ENCODE assay signal across 9 mouse cellular contexts in genomic region chr3:93519856-93520329, GRCm38 (mm10). TPM values are rescaled to one million over a fixed set of nuclear protein-coding genes. Genes with fewer than 3 reads are reported as not detected.
DNase-seq lines count a peak whose midpoint lies in the region; ATAC-seq and TF ChIP-seq lines count a peak whose summit lies in the region.
"Had no signal": no experiment of that assay in that cellular context is flagged by ENCODE, and none has a peak within 500 bp of the region (broad histone marks: within the 10 kb centered on the region; RNA-seq: fewer than 3 reads in every experiment).

No protein-coding gene starts in this region.

- H3K9ac ChIP-seq in heart, adult 2 months (ENCODE audit: low read depth, low read length) = no peak overlapping the region
- H3K9ac ChIP-seq in ES-Bruce4 (ENCODE audit: low read depth, poor library complexity, severe bottlenecking) = peak overlapping the region; percentile 75
- no peak overlapping the region; the same call in 1 of the 2 replicates for H3K9ac ChIP-seq in hindbrain, embryonic 12.5 days

- TF ChIP-seq POLR2A in heart, adult 2 months (IDR thresholded peaks at IDR 0.05; ENCODE audit: insufficient read depth, low read depth, low read length) = no peak
- no peak for TF ChIP-seq POLR2A in ES-Bruce4 (IDR thresholded peaks at IDR 0.05; ENCODE audit: insufficient read depth, low read length)

- peaks cover 7% of the 10 kb centered on the region for H3K4me1 ChIP-seq in heart, adult 2 months (ENCODE audit: control insufficient read depth, insufficient read depth, low read length)
- peaks cover 3% of the 10 kb centered on the region for H3K4me1 ChIP-seq in ES-Bruce4 (ENCODE audit: control insufficient read depth, insufficient read depth, low read length)
- H3K4me1 ChIP-seq in hindbrain, embryonic 12.5 days = peaks cover 9% of the 10 kb centered on the region

- peak overlapping the region; percentile 84 for H3K27ac ChIP-seq in heart, adult 2 months
- H3K27ac ChIP-seq in ES-Bruce4 (ENCODE audit: insufficient read depth, low read length) = peak overlapping the region; percentile 96
- H3K27ac ChIP-seq in hindbrain, embryonic 12.5 days = no peak overlapping the region

- H3K9me3 ChIP-seq in ES-Bruce4 (replicated peaks; ENCODE audit: control insufficient read depth, insufficient read depth, low read length, poor library complexity, severe bottlenecking) = no peaks in the 10 kb centered on the region
- H3K9me3 ChIP-seq in hindbrain, embryonic 12.5 days (replicated peaks) = no peaks in the 10 kb centered on the region

- no peaks in the 10 kb centered on the region for H3K27me3 ChIP-seq in heart, adult 2 months (ENCODE audit: control insufficient read depth, insufficient read depth, low read length)
- H3K27me3 ChIP-seq in ES-Bruce4 (ENCODE audit: control insufficient read depth, insufficient read depth, low read length, poor library complexity, severe bottlenecking) = no peaks in the 10 kb centered on the region; the same call in 1 of the 2 replicates
- no peaks in the 10 kb centered on the region for H3K27me3 ChIP-seq in hindbrain, embryonic 12.5 days

- H3K4me2 ChIP-seq in hindbrain, embryonic 12.5 days (replicated peaks) = peak overlapping the region; percentile 69

- no peak for TF ChIP-seq EP300 in heart, adult 2 months (IDR thresholded peaks at IDR 0.05; ENCODE audit: insufficient read depth, low read depth, low read length)
- TF ChIP-seq EP300 in ES-Bruce4 (IDR thresholded peaks at IDR 0.05; ENCODE audit: insufficient read depth, low read depth, low read length) = no peak

- intact Hi-C loops in heart, adult 2 months (cut with DNase I) = no loop called here

- 53% methylated on average over 5 of the region's 5 CpGs for WGBS in heart, adult 2 months
- 57% methylated on average over 5 of the region's 5 CpGs for WGBS in hindbrain, embryonic 12.5 days

- ATAC-seq in hindbrain, embryonic 12.5 days (ENCODE audit: low FRiP score) = peak; percentile 55
- peak; percentile 19; the same call in 1 of the 2 replicates for ATAC-seq in megakaryocyte-erythroid progenitor cell, adult 5-6 weeks (replicated peaks; ENCODE audit: low FRiP score, low TSS enrichment, poor library complexity, severe bottlenecking)

- H3K36me3 ChIP-seq in heart, adult 2 months (ENCODE audit: control insufficient read depth, insufficient read depth, low read length) = peaks cover 6% of the 10 kb centered on the region; the same call in 1 of the 2 replicates
- H3K36me3 ChIP-seq in ES-Bruce4 (ENCODE audit: control insufficient read depth, insufficient read depth, low read length, poor library complexity, severe bottlenecking) = peaks cover 5% of the 10 kb centered on the region; the same call in 1 of the 2 replicates
- H3K36me3 ChIP-seq in hindbrain, embryonic 12.5 days = no peaks in the 10 kb centered on the region

- no peak for DNase-seq in heart, adult 2 months
- DNase-seq in heart, postnatal 4 days = no peak
- DNase-seq in adrenal gland, postnatal 4 days (ENCODE audit: low spot score in 2 of 2) = no peak
- DNase-seq in layer of hippocampus, adult 11-12 months (ENCODE audit: low spot score) = no peak
- DNase-seq in adrenal gland, adult 18-20 months (ENCODE audit: low spot score in 2 of 2) = no peak

- H3K4me3 ChIP-seq in heart, adult 2 months = peak overlapping the region; percentile 72
- 0 out of 2 replicates have a peak overlapping the region, but pooled peaks have one; percentile 31 for H3K4me3 ChIP-seq in ES-Bruce4 (ENCODE audit: low read depth, low read length)
- peak overlapping the region; percentile 47 for H3K4me3 ChIP-seq in hindbrain, embryonic 12.5 days

- no peaks in the 10 kb centered on the region for H3K79me2 ChIP-seq in heart, adult 2 months (replicated peaks; ENCODE audit: control insufficient read depth, insufficient read depth, low read length)

- TF ChIP-seq CTCF in heart, adult 2 months (IDR thresholded peaks at IDR 0.05) = no peak
- no peak for TF ChIP-seq CTCF in ES-Bruce4 (IDR thresholded peaks at IDR 0.05; ENCODE audit: low read depth, low read length)

RNA-seq across cellular contexts. Expression of gene S100a11, which starts 0.4 kb away (rescaled TPM):
- total RNA-seq in heart, adult 2 months (2021) = 10 to 100 TPM; 72.5 to 73.7 TPM
- polyA plus RNA-seq in heart, adult 2 months (2012; rRNA removed) = 89.9 and 99.1 TPM in 2 replicates
- 100 to 1,000 TPM; 243 to 300 TPM for total RNA-seq in heart, postnatal 4 days (2021)
- polyA plus RNA-seq in ES-Bruce4 (2011; ENCODE audit: insufficient read depth, insufficient read length, low read depth, missing spikeins) = 661 and 677 TPM in 2 replicates
- 606 and 628 TPM in 2 replicates for polyA plus RNA-seq in hindbrain, embryonic 12.5 days (2016; fragmentation: Nextera tagmentation; extraction: Ambion mirVana)
- 147 and 173 TPM in 2 replicates for total RNA-seq in megakaryocyte-erythroid progenitor cell, adult 5-6 weeks (2014; fragmentation: Nextera tagmentation)
- total RNA-seq in megakaryocyte-erythroid progenitor cell, adult 5-6 weeks (2017) = 18.0 and 19.3 TPM in 2 replicates
- 100 to 1,000 TPM; 223 to 236 TPM for total RNA-seq in adrenal gland, postnatal 4 days (2021)
- total RNA-seq in adrenal gland, adult 18-20 months (2021) = 100 to 1,000 TPM; 207 to 349 TPM

RNA-seq across cellular contexts. Expression of gene S100a10, which starts 35.0 kb away (rescaled TPM):
- 10 to 100 TPM; 70.5 to 93.9 TPM for total RNA-seq in heart, adult 2 months (2021)
- 41.9 and 47.3 TPM in 2 replicates for polyA plus RNA-seq in heart, adult 2 months (2012; rRNA removed)
- total RNA-seq in heart, postnatal 4 days (2021) = 100 to 1,000 TPM; 174 to 179 TPM
- 468 and 470 TPM in 2 replicates for polyA plus RNA-seq in ES-Bruce4 (2011; ENCODE audit: insufficient read depth, insufficient read length, low read depth, missing spikeins)
- polyA plus RNA-seq in hindbrain, embryonic 12.5 days (2016; fragmentation: Nextera tagmentation; extraction: Ambion mirVana) = 233 and 244 TPM in 2 replicates
- total RNA-seq in megakaryocyte-erythroid progenitor cell, adult 5-6 weeks (2014; fragmentation: Nextera tagmentation) = 176 and 197 TPM in 2 replicates
- total RNA-seq in megakaryocyte-erythroid progenitor cell, adult 5-6 weeks (2017) = 278 and 471 TPM in 2 replicates
- total RNA-seq in adrenal gland, postnatal 4 days (2021) = 100 to 1,000 TPM; 198 to 205 TPM
- total RNA-seq in adrenal gland, adult 18-20 months (2021) = 100 to 1,000 TPM; 159 to 177 TPM

RNA-seq across cellular contexts. Expression of gene Tchhl1, which starts 51.3 kb away (rescaled TPM):
- total RNA-seq in heart, adult 2 months (2021) = not detected
- polyA plus RNA-seq in heart, adult 2 months (2012; rRNA removed) = not detected in 2 replicates
- total RNA-seq in heart, postnatal 4 days (2021) = not detected
- not detected in 2 replicates for polyA plus RNA-seq in ES-Bruce4 (2011; ENCODE audit: insufficient read depth, insufficient read length, low read depth, missing spikeins)
- not detected in 2 replicates for polyA plus RNA-seq in hindbrain, embryonic 12.5 days (2016; fragmentation: Nextera tagmentation; extraction: Ambion mirVana)
- not detected in 2 replicates for total RNA-seq in megakaryocyte-erythroid progenitor cell, adult 5-6 weeks (2014; fragmentation: Nextera tagmentation)
- not detected in 2 replicates for total RNA-seq in megakaryocyte-erythroid progenitor cell, adult 5-6 weeks (2017)
- under 1 TPM in 1 of 2 experiments, not detected in 1; 0.22 TPM for total RNA-seq in adrenal gland, postnatal 4 days (2021)
- total RNA-seq in adrenal gland, adult 18-20 months (2021) = 1 to 10 TPM in 1 of 2 experiments, not detected in 1; 1.3 TPM
- total RNA-seq: adrenal gland, postnatal 10 days had no signal
